Mouse (Mus musculus) liver, postnatal 0 days (tissue): Measurements from ENCODE around the gene Angptl2. TPM values are rescaled to one million over a fixed set of nuclear protein-coding genes. Genes with fewer than 3 reads are reported as not detected.

ENCODE experiments used
- ATAC-seq: fragments of 200-750 bp; cut with Nextera tagmentation; 2 replicates; pipeline ENCODE4 v1.8.0; 2017; ENCODE audit warnings: mild to moderate bottlenecking, moderate library complexity
- DNase-seq: peaks from one replicate; pipeline ENCODE4 v3.0.0-alpha.2; 2016
- H3K27ac ChIP-seq: fragments of 300-500 bp; sonication (generic); 2 replicates; pipeline ENCODE4 v1.5.1; 2014; ENCODE audit warnings: antibody characterized with exemption, moderate library complexity, mild to moderate bottlenecking, low read depth
- H3K27me3 ChIP-seq: fragments of 300-500 bp; sonication (generic); 2 replicates; pipeline ENCODE4 v1.6.1; 2014; ENCODE audit warnings: low read length, control low read depth, mixed read lengths; ENCODE audit not compliant: insufficient read depth
- H3K36me3 ChIP-seq: fragments of 300-500 bp; sonication (generic); replicated peaks from 2 replicates; pipeline ENCODE4 v1.6.1; 2014; ENCODE audit warnings: mild to moderate bottlenecking, control low read depth, low read length, moderate library complexity, mixed read lengths; ENCODE audit not compliant: insufficient read depth
- H3K4me1 ChIP-seq: fragments of 300-500 bp; sonication (generic); 2 replicates; pipeline ENCODE4 v1.6.1; 2014; ENCODE audit warnings: antibody characterized with exemption, mild to moderate bottlenecking, control low read depth; ENCODE audit not compliant: insufficient read depth
- H3K4me2 ChIP-seq: fragments of 300-500 bp; sonication (generic); 2 replicates; pipeline ENCODE4 v1.6.1; 2014; ENCODE audit warnings: low read depth, mild to moderate bottlenecking, low read length, moderate library complexity, mixed read lengths
- H3K4me3 ChIP-seq: fragments of 300-500 bp; sonication (generic); 2 replicates; pipeline ENCODE4 v1.5.1; 2014; ENCODE audit warnings: low read depth, low read length
- H3K9ac ChIP-seq: fragments of 300-500 bp; sonication (generic); replicated peaks from 2 replicates; pipeline ENCODE4 v1.6.1; 2014; ENCODE audit warnings: mild to moderate bottlenecking, moderate library complexity
- H3K9me3 ChIP-seq: fragments of 300-500 bp; sonication (generic); 2 replicates; pipeline ENCODE4 v1.6.1; 2016; ENCODE audit warnings: mild to moderate bottlenecking, control low read depth, low read length, mixed read lengths
- CTCF ChIP-seq: sonication (generic); IDR thresholded peaks from 2 replicates; pipeline ENCODE4 v1.5.1; 2016; ENCODE audit warnings: antibody characterized with exemption, low read depth
- EP300 ChIP-seq: IDR thresholded peaks from 2 replicates; pipeline ENCODE4 v1.6.1; 2016; ENCODE audit warnings: antibody characterized with exemption, low read depth, mild to moderate bottlenecking
- WGBS: fragments of 180-500 bp; shearing (Covaris S2); extraction: QIAGEN DNeasy Blood & Tissue Kit; methylation state at CpG from one replicate; pipeline ENCODE4 v1.1.7; 2014; ENCODE audit not compliant: insufficient replicate concordance; 5-methylcytosine and 5-hydroxymethylcytosine counted together
- polyA plus RNA-seq: library from polyadenylated mRNA; unstranded; fragments of >200 nt; fragmentation: Nextera tagmentation; extraction: Ambion mirVana; gene quantifications from 2 replicates; pipeline ENCODE4 v1.2.1, GENCODE M21; 2015

Gene Angptl2
- polyA plus RNA-seq, 1 experiment from 2014 or later, result 3.8 TPM

- Histone ChIP-seq H3K9me3 (no peaks in the 10 kb centered on the region), H3K27me3 (no peaks in the 10 kb centered on the region), H3K4me2 (no peak overlapping the region), H3K36me3 (no peaks in the 10 kb centered on the region), H3K9ac (no peak overlapping the region), H3K4me1 (peaks cover 14% of the 10 kb centered on the region; the same call in 1 of the 2 replicates), H3K4me3 (no peak overlapping the region), H3K27ac (no peak overlapping the region)
- WGBS, result 29% methylated on average over 7 of the region's 7 CpGs
- ATAC-seq (no peak), DNase-seq (no peak)
- TF ChIP-seq CTCF, result no peak
- no peak for TF ChIP-seq EP300
Measured at GRCm38 (mm10) chr2:33176516-33176915, 39.4 kb upstream of the Angptl2 start.

GRCm38 (mm10) chr2:33176921-33177320, 38.9 kb upstream of the Angptl2 start:
- no peak for TF ChIP-seq CTCF
- no peak for TF ChIP-seq EP300
- H3K4me3 ChIP-seq, result no peak overlapping the region
- no peak overlapping the region for H3K27ac ChIP-seq
- 60% methylated on average over 2 of the region's 2 CpGs for WGBS
- no peak for DNase-seq
- H3K36me3 ChIP-seq, result no peaks in the 10 kb centered on the region
- peaks cover 14% of the 10 kb centered on the region; the same call in 1 of the 2 replicates for H3K4me1 ChIP-seq
- no peak overlapping the region; the same call in 1 of the 2 replicates for H3K9ac ChIP-seq
- ATAC-seq, result no peak
- no peak overlapping the region for H3K4me2 ChIP-seq
- H3K27me3 ChIP-seq, result no peaks in the 10 kb centered on the region
- H3K9me3 ChIP-seq, result no peaks in the 10 kb centered on the region

GRCm38 (mm10) chr2:33177443-33178242, 38.2 kb upstream of the Angptl2 start:
- WGBS, result 54% methylated on average over 12 of the region's 12 CpGs
- Histone ChIP-seq H3K4me3 (no peak overlapping the region; the same call in 1 of the 2 replicates), H3K9ac (no peak overlapping the region; the same call in 1 of the 2 replicates), H3K9me3 (no peaks in the 10 kb centered on the region), H3K27ac (no peak overlapping the region), H3K4me2 (peak overlapping the region; percentile 35; the same call in 1 of the 2 replicates), H3K27me3 (no peaks in the 10 kb centered on the region), H3K4me1 (peaks cover 14% of the 10 kb centered on the region; the same call in 1 of the 2 replicates), H3K36me3 (no peaks in the 10 kb centered on the region)
- ATAC-seq (peak; percentile 61; the same call in 1 of the 2 replicates), DNase-seq (peak; percentile 54)
- TF ChIP-seq EP300 (no peak), CTCF (no peak)

- DNase-seq, result no peak
- no peak for ATAC-seq
- 71% methylated on average over 11 of the region's 11 CpGs for WGBS
- no peaks in the 10 kb centered on the region for H3K36me3 ChIP-seq
- H3K4me3 ChIP-seq, result no peak overlapping the region
- H3K9ac ChIP-seq, result no peak overlapping the region
- no peaks in the 10 kb centered on the region for H3K9me3 ChIP-seq
- H3K4me1 ChIP-seq, result peaks cover 14% of the 10 kb centered on the region; the same call in 1 of the 2 replicates
- H3K4me2 ChIP-seq, result peak overlapping the region; percentile 35; the same call in 1 of the 2 replicates
- no peak for TF ChIP-seq EP300
- no peak for TF ChIP-seq CTCF
- no peaks in the 10 kb centered on the region for H3K27me3 ChIP-seq
- no peak overlapping the region for H3K27ac ChIP-seq
Measured at GRCm38 (mm10) chr2:33178243-33178932, 37.5 kb upstream of the Angptl2 start.

GRCm38 (mm10) chr2:33179171-33179929, 36.5 kb upstream of the Angptl2 start:
- TF ChIP-seq CTCF (no peak), EP300 (no peak)
- Histone ChIP-seq H3K9me3 (no peaks in the 10 kb centered on the region), H3K27me3 (no peaks in the 10 kb centered on the region), H3K9ac (no peak overlapping the region), H3K27ac (no peak overlapping the region), H3K4me3 (no peak overlapping the region), H3K36me3 (no peaks in the 10 kb centered on the region), H3K4me2 (no peak overlapping the region), H3K4me1 (peaks cover 14% of the 10 kb centered on the region; the same call in 1 of the 2 replicates)
- no peak for ATAC-seq
- no peak for DNase-seq
- WGBS, result 78% methylated on average over 14 of the region's 14 CpGs
